Mouse (Mus musculus) hindbrain, embryonic 10.5 days (tissue): ENCODE data around the gene Ufc1. TPM values are rescaled to one million over a fixed set of nuclear protein-coding genes. Genes with fewer than 3 reads are reported as not detected.

ENCODE experiments used
- DNase-seq: peaks from one replicate; pipeline ENCODE4 v3.0.0-alpha.2; 2017; ENCODE audit warnings: low spot score
- H3K27ac ChIP-seq: fragments of 300-500 bp; sonication (generic); 2 replicates; pipeline ENCODE4 v1.5.1; 2016; ENCODE audit warnings: mild to moderate bottlenecking, moderate library complexity
- H3K27me3 ChIP-seq: fragments of 300-500 bp; sonication (generic); 2 replicates; pipeline ENCODE4 v1.6.1; 2016; ENCODE audit warnings: mild to moderate bottlenecking; ENCODE audit not compliant: poor library complexity, insufficient read depth, severe bottlenecking
- H3K36me3 ChIP-seq: fragments of 300-500 bp; sonication (generic); 2 replicates; pipeline ENCODE4 v1.6.1; 2016; ENCODE audit warnings: mild to moderate bottlenecking, moderate library complexity
- H3K4me1 ChIP-seq: fragments of 300-500 bp; sonication (generic); replicated peaks from 2 replicates; pipeline ENCODE4 v1.6.1; 2016; ENCODE audit warnings: mild to moderate bottlenecking
- H3K4me3 ChIP-seq: fragments of 300-500 bp; sonication (generic); 2 replicates; pipeline ENCODE4 v1.5.1; 2016; ENCODE audit warnings: mild to moderate bottlenecking, moderate library complexity
- H3K9me3 ChIP-seq: fragments of 300-500 bp; sonication (generic); 2 replicates; pipeline ENCODE4 v1.6.1; 2016; ENCODE audit warnings: mild to moderate bottlenecking, moderate library complexity
- whole genome bisulfite sequencing: fragments of 180-500 bp; shearing (Covaris S2); methylation state at CpG from one replicate; pipeline ENCODE4 v1.1.7; 2016; 5-methylcytosine and 5-hydroxymethylcytosine counted together
- polyA plus RNA-seq: library from polyadenylated mRNA; unstranded; fragments of >200 nt; fragmentation: Nextera tagmentation; extraction: Ambion mirVana; gene quantifications from 2 replicates; pipeline ENCODE4 v1.2.1, GENCODE M21; 2016

The Ufc1 gene
- polyA plus RNA-seq, 1 experiment from 2014 or later = 111 TPM

DNA sequence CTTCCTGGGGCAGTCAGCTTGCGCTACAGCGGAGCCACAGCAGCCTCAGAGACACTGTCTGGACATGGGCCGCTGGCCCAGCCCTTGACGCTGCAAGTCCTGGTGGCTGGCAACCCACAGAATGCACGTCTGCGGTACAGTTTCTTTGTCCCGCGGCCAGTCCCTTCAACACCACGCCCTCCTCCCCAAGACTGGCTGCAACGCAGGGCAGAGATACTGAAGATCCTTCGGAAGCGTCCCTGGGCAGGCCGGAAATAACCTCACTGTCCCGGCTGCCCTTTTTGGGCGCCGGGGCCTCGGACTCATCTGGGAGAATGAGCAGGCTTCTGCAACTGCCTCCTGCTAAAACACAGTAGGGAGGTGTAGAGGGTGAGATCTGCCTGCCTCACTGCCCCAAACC, 35.9 kb downstream of the Ufc1 start:
- no peak overlapping the region for H3K4me3 ChIP-seq
- H3K36me3 ChIP-seq = peaks cover 40% of the 10 kb centered on the region
- no peaks in the 10 kb centered on the region for H3K27me3 ChIP-seq
- H3K9me3 ChIP-seq = no peaks in the 10 kb centered on the region
- peaks cover 16% of the 10 kb centered on the region for H3K4me1 ChIP-seq
- no peak for DNase-seq
- H3K27ac ChIP-seq = no peak overlapping the region
- 80% methylated on average over 17 of the region's 17 CpGs for WGBS

DNA sequence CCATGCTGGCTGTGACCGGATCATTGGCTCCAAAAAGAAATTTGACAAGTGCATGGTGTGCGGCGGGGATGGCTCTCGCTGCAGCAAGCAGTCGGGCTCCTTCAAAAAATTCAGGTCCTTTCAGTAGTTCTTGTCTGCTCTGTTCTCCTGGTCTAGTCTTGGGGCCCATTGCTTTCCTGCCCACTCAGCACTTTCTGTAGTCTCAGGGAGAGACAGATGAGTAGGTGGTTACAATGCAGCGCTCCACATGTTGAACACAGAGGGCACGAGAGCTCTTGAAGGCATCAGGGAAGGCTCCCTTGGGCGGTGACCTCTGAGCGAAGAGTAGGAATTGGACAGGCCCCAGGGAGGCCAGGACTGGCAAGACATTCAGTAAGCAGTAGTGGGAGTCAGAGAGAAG, 37.0 kb downstream of the Ufc1 start:
- Histone ChIP-seq H3K27me3 (no peaks in the 10 kb centered on the region), H3K9me3 (no peaks in the 10 kb centered on the region), H3K4me3 (no peak overlapping the region), H3K4me1 (peaks cover 10% of the 10 kb centered on the region), H3K36me3 (peaks cover 45% of the 10 kb centered on the region), H3K27ac (no peak overlapping the region)
- no peak for DNase-seq
- WGBS = 85% methylated on average over 9 of the region's 9 CpGs

DNA sequence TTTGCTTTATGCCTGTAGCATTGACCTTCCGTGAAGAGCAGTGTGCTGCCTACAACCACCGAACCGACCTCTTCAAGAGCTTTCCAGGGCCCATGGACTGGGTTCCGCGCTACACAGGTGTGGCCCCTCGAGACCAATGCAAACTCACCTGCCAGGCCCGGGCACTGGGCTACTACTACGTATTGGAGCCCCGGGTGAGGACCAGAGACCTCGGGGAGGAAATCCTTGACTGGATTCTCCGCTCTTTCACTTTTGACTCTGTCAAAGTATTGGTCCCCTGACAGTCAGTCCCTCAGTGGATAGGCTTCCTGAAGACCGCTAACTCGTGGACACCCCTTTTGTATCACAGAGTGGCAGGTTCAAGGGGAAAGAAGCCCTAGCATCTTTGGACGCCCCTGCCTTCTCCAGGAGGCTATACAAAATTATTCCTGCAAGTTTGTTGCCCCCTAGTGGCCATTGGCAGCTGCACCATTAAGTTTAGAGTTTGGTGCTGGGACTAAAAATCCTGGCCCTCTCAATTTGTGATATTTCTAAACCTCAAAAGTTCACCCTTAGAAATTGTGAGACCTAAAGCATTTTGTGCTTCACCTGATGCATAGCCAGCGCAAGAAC, 37.8 kb downstream of the Ufc1 start:
- 73% methylated on average over 15 of the region's 15 CpGs for WGBS
- Histone ChIP-seq H3K27ac (no peak overlapping the region), H3K36me3 (peaks cover 45% of the 10 kb centered on the region)

DNA sequence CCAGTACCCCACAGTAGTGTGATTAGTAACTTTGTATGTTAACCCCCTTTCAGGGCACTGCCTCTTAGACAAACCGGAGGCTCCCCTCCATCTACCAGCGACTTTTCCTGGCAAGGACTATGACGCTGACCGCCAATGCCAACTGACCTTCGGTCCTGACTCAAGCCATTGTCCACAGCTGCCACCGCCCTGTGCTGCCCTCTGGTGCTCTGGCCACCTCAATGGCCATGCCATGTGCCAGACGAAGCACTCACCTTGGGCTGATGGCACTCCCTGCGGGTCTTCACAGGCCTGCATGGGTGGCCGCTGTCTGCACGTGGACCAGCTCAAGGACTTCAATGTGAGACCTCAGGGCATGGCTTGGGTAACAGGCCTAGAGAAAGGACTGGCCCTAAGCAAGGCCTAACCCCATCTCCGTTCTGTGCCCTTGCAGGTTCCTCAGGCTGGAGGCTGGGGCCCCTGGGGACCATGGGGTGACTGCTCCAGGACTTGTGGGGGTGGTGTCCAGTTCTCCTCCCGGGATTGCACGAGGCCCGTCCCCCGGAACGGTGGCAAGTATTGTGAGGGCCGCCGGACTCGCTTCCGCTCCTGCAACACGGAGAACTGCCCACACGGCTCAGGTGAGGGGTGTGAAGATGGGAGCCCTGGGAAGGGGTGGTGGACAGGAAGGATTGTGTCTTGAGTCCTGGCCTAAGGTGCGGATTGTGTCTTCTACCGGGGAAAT, 38.6 kb downstream of the Ufc1 start:
- Histone ChIP-seq H3K4me1 (peaks cover 20% of the 10 kb centered on the region), H3K27ac (no peak overlapping the region), H3K9me3 (no peaks in the 10 kb centered on the region), H3K27me3 (no peaks in the 10 kb centered on the region), H3K36me3 (peaks cover 45% of the 10 kb centered on the region), H3K4me3 (no peak overlapping the region)
- 93% methylated on average over 24 of the region's 24 CpGs for WGBS
- no peak for DNase-seq

More for the DNA sequence above, 37.8 kb downstream of the Ufc1 start:
- no peaks in the 10 kb centered on the region for H3K27me3 ChIP-seq
- H3K4me3 ChIP-seq = no peak overlapping the region
- DNase-seq = peak; percentile 69
- H3K9me3 ChIP-seq = no peaks in the 10 kb centered on the region
- peaks cover 12% of the 10 kb centered on the region for H3K4me1 ChIP-seq

DNA sequence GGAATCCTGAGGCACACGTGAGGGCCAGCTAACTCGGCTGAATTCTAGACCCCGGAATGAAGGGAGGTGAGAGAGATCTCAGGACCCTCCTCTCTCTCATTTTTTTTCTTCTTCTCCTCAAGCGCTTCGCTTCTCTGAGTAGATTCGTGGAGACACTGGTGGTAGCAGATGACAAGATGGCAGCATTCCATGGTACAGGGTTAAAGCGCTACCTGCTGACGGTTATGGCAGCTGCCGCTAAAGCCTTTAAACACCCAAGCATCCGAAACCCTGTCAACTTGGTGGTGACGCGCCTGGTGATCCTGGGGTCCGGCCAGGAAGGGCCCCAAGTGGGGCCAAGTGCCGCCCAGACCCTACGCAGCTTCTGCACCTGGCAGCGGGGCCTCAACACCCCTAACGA, 42.4 kb downstream of the Ufc1 start:
- H3K27ac ChIP-seq = peak overlapping the region; percentile 85
- 46% methylated on average over 17 of the region's 17 CpGs for WGBS
- H3K4me1 ChIP-seq = peaks cover 58% of the 10 kb centered on the region
- DNase-seq = no peak
- no peaks in the 10 kb centered on the region for H3K9me3 ChIP-seq
- peaks cover 26% of the 10 kb centered on the region for H3K36me3 ChIP-seq
- H3K27me3 ChIP-seq = no peaks in the 10 kb centered on the region
- peak overlapping the region; percentile 55 for H3K4me3 ChIP-seq

DNA sequence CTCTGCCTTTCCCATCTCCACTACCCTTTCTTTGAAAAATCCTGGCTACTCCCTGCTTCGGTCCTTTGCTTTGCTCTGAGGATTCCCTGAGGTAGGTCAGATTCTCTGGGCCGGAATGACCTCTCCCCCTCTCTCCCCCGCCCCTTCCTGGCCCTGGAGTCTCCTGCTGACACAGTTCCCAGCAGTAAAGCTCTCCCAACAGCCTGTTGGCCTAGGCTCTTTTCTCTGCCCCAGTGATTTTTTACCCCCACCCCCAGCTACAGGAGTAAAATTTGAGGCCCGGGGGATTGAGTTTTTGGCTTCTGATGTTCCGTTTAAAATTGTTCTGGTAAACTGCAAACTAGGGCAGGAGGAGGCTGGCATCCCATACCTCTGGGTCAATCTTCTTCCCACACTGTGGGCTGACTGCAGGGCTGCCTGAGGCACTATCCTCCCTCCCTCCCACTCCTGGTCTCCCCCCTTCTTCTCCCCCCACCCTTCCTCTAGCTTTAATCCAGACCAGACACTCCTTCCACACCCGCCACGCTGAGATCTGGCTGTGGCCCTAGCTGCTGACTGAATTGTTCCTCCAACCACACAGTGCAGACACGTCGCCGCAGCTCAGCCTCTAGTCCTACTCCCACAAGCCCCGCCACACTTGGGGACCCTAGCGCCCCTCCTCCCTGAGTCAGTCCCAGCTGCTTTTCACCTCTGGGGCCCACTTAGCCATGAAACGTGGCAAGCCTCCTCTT, 43.1 kb downstream of the Ufc1 start:
- peak overlapping the region; percentile 85 for H3K27ac ChIP-seq
- no peaks in the 10 kb centered on the region for H3K27me3 ChIP-seq
- peaks cover 60% of the 10 kb centered on the region for H3K4me1 ChIP-seq
- H3K4me3 ChIP-seq = peak overlapping the region; percentile 55
- peak; percentile 71 for DNase-seq
- WGBS = 1% methylated on average over 13 of the region's 13 CpGs
- H3K36me3 ChIP-seq = peaks cover 26% of the 10 kb centered on the region
- H3K9me3 ChIP-seq = no peaks in the 10 kb centered on the region

DNA sequence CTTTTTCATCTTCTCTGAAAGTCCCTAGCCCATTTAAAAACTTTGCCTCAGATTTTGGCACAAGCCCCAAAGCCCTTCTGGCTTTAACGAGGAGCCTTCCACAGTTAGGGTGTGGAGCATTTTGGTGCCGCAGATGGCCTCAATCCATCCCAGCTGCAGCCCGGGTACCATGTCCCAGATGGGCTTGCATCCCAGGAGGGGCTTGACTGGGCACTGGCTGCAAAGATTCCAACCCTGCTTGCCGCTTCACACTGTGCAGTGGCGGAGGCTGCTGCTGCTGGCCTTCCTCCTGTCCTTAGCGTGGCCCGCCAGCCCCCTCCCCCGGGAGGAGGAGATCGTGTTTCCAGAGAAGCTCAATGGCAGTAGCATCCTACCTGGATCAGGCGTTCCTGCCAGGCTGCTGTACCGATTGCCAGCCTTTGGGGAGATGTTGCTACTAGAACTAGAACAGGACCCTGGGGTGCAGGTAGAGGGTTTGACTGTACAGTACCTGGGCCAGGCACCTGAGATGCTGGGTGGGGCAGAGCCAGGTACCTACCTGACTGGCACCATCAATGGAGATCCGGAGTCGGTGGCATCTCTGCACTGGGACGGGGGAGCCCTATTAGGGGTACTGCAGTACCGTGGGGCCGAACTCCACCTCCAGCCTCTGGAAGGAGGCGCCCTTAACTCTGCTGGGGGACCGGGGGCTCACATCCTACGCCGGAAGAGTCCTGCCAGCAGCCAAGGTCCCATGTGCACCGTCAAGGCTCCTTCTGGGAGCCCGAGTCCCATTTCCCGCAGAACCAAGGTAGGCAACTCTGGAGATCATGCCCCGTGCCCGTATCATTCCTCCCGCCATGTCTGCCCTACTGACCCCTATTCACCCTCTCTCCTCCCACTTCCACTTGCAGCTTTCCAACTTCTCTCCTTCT, 43.9 kb downstream of the Ufc1 start, which contains the start of gene Ndufs2:
Gene Ndufs2, minus strand, starts transcription at position 709 of the 914 bp plus-strand sequence.
- 8% methylated on average over 26 of the region's 26 CpGs for WGBS
- peaks cover 68% of the 10 kb centered on the region for H3K4me1 ChIP-seq

GRCm38 (mm10) chr1:171249913-171250600, 44.8 kb downstream of the Ufc1 start, which contains the start of gene Adamts4:
Gene Adamts4 (plus strand): TSS chr1:171250421.
- H3K27me3 ChIP-seq = no peaks in the 10 kb centered on the region
- H3K4me3 ChIP-seq = peak within 1 kb of the TSS; percentile 55
- H3K9me3 ChIP-seq = no peaks in the 10 kb centered on the region
- H3K27ac ChIP-seq = peak within 1 kb of the TSS; percentile 96
- H3K4me1 ChIP-seq = peaks cover 73% of the 10 kb centered on the region
- peaks cover 22% of the 10 kb centered on the region for H3K36me3 ChIP-seq
- WGBS = 17% methylated on average over 5 of the region's 5 CpGs
- DNase-seq = peak; percentile 66

More for the DNA sequence above, 43.9 kb downstream of the Ufc1 start, which contains the start of gene Ndufs2:
- Histone ChIP-seq H3K4me3 (peak within 1 kb of the TSS; percentile 55), H3K27ac (peak within 1 kb of the TSS; percentile 85), H3K9me3 (no peaks in the 10 kb centered on the region), H3K27me3 (no peaks in the 10 kb centered on the region), H3K36me3 (peaks cover 18% of the 10 kb centered on the region)
- peak; percentile 52 for DNase-seq

GRCm38 (mm10) chr1:171248386-171249226, 46.2 kb downstream of the Ufc1 start:
- peak overlapping the region; percentile 71; the same call in 1 of the 2 replicates for H3K4me3 ChIP-seq
- WGBS = 49% methylated on average over 3 of the region's 3 CpGs
- peaks cover 73% of the 10 kb centered on the region for H3K4me1 ChIP-seq
- no peaks in the 10 kb centered on the region for H3K9me3 ChIP-seq
- peaks cover 20% of the 10 kb centered on the region for H3K36me3 ChIP-seq
- peak; percentile 30 for DNase-seq
- H3K27ac ChIP-seq = peak overlapping the region; percentile 96
- no peaks in the 10 kb centered on the region for H3K27me3 ChIP-seq

GRCm38 (mm10) chr1:171247916-171248315, 46.9 kb downstream of the Ufc1 start:
- H3K4me3 ChIP-seq = peak overlapping the region; percentile 71
- peak overlapping the region; percentile 96 for H3K27ac ChIP-seq
- DNase-seq = peak; percentile 29
- no peaks in the 10 kb centered on the region for H3K27me3 ChIP-seq
- peaks cover 25% of the 10 kb centered on the region for H3K36me3 ChIP-seq
- 22% methylated on average over 4 of the region's 4 CpGs for WGBS
- no peaks in the 10 kb centered on the region for H3K9me3 ChIP-seq
- peaks cover 70% of the 10 kb centered on the region for H3K4me1 ChIP-seq

DNA sequence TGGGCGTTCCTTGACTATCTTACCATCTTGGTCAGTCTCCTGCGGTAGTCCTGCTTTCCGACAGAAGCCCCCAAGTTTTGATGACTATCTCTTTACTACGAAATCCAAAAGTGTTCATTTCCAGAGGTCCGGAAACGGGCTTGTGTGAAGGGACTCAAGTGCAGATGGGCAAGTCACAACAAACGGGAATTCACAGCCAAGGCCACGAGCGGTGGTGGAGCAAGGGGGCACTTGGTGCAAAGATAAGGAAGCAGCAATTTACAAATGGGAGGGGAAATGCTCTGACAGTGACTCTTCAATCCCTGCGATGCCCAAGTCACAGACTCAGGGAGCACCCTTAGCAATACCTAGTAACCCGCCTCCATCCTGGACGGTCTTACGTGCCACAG, 47.4 kb downstream of the Ufc1 start:
- no peaks in the 10 kb centered on the region for H3K27me3 ChIP-seq
- no peak for DNase-seq
- peaks cover 30% of the 10 kb centered on the region for H3K36me3 ChIP-seq
- H3K4me3 ChIP-seq = peak overlapping the region; percentile 71
- WGBS = 14% methylated on average over 13 of the region's 13 CpGs
- H3K27ac ChIP-seq = peak overlapping the region; percentile 96
- H3K9me3 ChIP-seq = no peaks in the 10 kb centered on the region
- H3K4me1 ChIP-seq = peaks cover 65% of the 10 kb centered on the region
